Mouse (Mus musculus): Measurements from ENCODE around the gene Slc19a2.

GRCm38 (mm10) chr1:164208437-164208836, 40.4 kb upstream of the Slc19a2 start:
- TF ChIP-seq USF1 (IDR thresholded peaks at IDR 0.05; ENCODE audit: low read depth), result no peak
- TF ChIP-seq POLR2AphosphoS2 (IDR thresholded peaks at IDR 0.05; ENCODE audit: insufficient read length, low read depth), result no peak
- TF ChIP-seq MYOG (IDR thresholded peaks at IDR 0.05; ENCODE audit: control insufficient read depth in 1 of 3, insufficient read depth in 1 of 3, insufficient read length in 2 of 3, low read depth in 2 of 3), result no peak
- TF ChIP-seq POLR2A (IDR thresholded peaks at IDR 0.05; ENCODE audit: insufficient read length, low read depth), result no peak
- TF ChIP-seq TCF12 (IDR thresholded peaks at IDR 0.05; ENCODE audit: insufficient read depth, poor library complexity, severe bottlenecking), result no peak
- no peak for TF ChIP-seq REST (IDR thresholded peaks at IDR 0.05; ENCODE audit: insufficient read depth, insufficient read length)
- TF ChIP-seq MYOD1 (IDR thresholded peaks at IDR 0.05; ENCODE audit: control insufficient read depth in 1 of 3, insufficient read length in 2 of 3, low read depth in 2 of 3), result no peak
- TF ChIP-seq MAX (IDR thresholded peaks at IDR 0.05; ENCODE audit: low read depth), result no peak
- TF ChIP-seq CEBPB (IDR thresholded peaks at IDR 0.05; ENCODE audit: insufficient read depth, poor library complexity, severe bottlenecking), result no peak

Measured in myocyte (in vitro differentiated cells).